Mouse (Mus musculus): ENCODE measurements at regions not wholly inside any gene's neighbourhood (a gene's known extent, or its start where the extent isn't known, plus 50 kb on each side); places are given as distances from the start of the nearest gene placed in this dataset.
A peak's percentile ranks its signal among the peaks of the same experiment; 100 is the strongest.

- peak; percentile 64 for DNase-seq (ENCODE audit: low read depth)
Observed at GRCm38 (mm10) chr10:70814354-70815131, 158.8 kb upstream of the Phyhipl start.

- DNase-seq (ENCODE audit: low read depth), result no peak
Observed at GRCm38 (mm10) chr10:70809411-70809810, 153.6 kb upstream of the Phyhipl start.

- DNase-seq (ENCODE audit: low read depth), result no peak
Observed at GRCm38 (mm10) chr10:70806786-70807385, 151.1 kb upstream of the Phyhipl start.

GRCm38 (mm10) chr10:70800736-70801306, 145.1 kb upstream of the Phyhipl start:
- DNase-seq (ENCODE audit: low read depth), result peak; percentile 39

- DNase-seq (ENCODE audit: low read depth), result peak; percentile 61
Observed at GRCm38 (mm10) chr10:70799906-70800305, 144.1 kb upstream of the Phyhipl start.

- peak; percentile 95 for DNase-seq (ENCODE audit: low read depth)
Observed at GRCm38 (mm10) chr10:70799191-70799742, 143.5 kb upstream of the Phyhipl start.

- DNase-seq (ENCODE audit: low read depth), result peak; percentile 45
Observed at GRCm38 (mm10) chr10:70788814-70789452, 133.2 kb upstream of the Phyhipl start.

- DNase-seq (ENCODE audit: low read depth), result no peak
Observed at GRCm38 (mm10) chr10:70781036-70781435, 125.3 kb upstream of the Phyhipl start.

GRCm38 (mm10) chr10:70778596-70778995, 122.8 kb upstream of the Phyhipl start:
- no peak for DNase-seq (ENCODE audit: low read depth)

- no peak for DNase-seq (ENCODE audit: low read depth)
Observed at GRCm38 (mm10) chr10:70774571-70774970, 118.8 kb upstream of the Phyhipl start.

GRCm38 (mm10) chr10:70774159-70774558, 118.4 kb upstream of the Phyhipl start:
- no peak for DNase-seq (ENCODE audit: low read depth)

GRCm38 (mm10) chr10:70767461-70767860, 111.7 kb upstream of the Phyhipl start:
- DNase-seq (ENCODE audit: low read depth), result no peak

- DNase-seq (ENCODE audit: low read depth), result no peak
Observed at GRCm38 (mm10) chr10:70766869-70767268, 111.1 kb upstream of the Phyhipl start.

- no peak for DNase-seq (ENCODE audit: low read depth)
Observed at GRCm38 (mm10) chr10:70766450-70766849, 110.7 kb upstream of the Phyhipl start.

GRCm38 (mm10) chr10:70763206-70763605, 107.4 kb upstream of the Phyhipl start:
- peak; percentile 61 for DNase-seq (ENCODE audit: low read depth)

- no peak for DNase-seq (ENCODE audit: low read depth)
Observed at GRCm38 (mm10) chr10:70759686-70760085, 103.9 kb upstream of the Phyhipl start.

GRCm38 (mm10) chr10:70751771-70752170, 96.0 kb upstream of the Phyhipl start:
- DNase-seq (ENCODE audit: low read depth), result no peak

GRCm38 (mm10) chr10:70750356-70751145, 94.8 kb upstream of the Phyhipl start:
- no peak for DNase-seq (ENCODE audit: low read depth)

GRCm38 (mm10) chr10:70746612-70747011, 90.8 kb upstream of the Phyhipl start:
- DNase-seq (ENCODE audit: low read depth), result no peak

GRCm38 (mm10) chr10:70741909-70742308, 86.1 kb upstream of the Phyhipl start:
- no peak for DNase-seq (ENCODE audit: low read depth)

- peak; percentile 45 for DNase-seq (ENCODE audit: low read depth)
Observed at GRCm38 (mm10) chr10:70740095-70740494, 84.3 kb upstream of the Phyhipl start.

All from NIH3T3 (cell line).